Mouse (Mus musculus): ENCODE results near the gene Lsm10. TPM values are rescaled to one million over a fixed set of nuclear protein-coding genes. Genes with fewer than 3 reads are reported as not detected.

Lsm10 gene
- polyA plus RNA-seq, 1 experiment = 21.2 TPM

DNA sequence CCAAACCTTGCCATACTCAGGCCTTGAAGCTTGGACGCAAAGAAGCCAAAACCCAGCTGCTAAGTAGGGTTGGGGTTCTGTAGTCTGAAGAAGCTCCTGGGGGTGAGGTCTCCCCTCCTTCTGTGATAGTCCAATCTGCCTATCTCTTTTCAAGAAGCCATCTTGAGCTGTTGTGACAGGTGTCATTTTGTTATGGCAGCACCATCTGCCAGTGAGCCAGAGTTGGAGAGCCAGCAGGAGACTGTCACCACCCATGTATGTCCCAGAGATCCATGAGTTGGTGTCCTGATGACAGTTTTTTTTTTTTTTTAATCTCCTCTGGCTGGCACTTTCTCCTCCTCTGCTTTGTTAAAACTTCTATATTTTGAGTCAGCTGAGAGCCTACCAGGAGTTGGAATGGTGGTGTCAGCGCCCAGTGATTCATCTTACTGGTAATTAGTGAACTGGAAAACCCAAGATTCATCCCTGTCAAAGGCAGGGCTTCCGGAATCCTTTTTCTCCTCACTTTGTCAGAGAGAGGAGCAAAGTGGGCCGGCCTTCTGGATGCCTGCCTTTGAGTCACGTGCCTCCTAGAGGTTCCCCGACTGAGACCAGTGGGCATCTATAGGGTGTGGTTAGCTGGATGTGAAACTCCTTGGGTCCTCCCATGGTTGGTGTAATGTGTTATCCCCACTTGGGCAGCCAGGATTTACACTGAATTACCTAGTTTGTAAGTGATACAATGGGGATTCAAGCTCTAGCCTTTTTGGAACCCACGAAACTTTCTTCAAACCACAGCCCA lies 5.8 kb downstream of the Lsm10 start:
- no peak overlapping the region for H3K4me3 ChIP-seq (replicated peaks; ENCODE audit: control insufficient read depth, low read depth, low read length)
- WGBS = 50% methylated on average over 7 of the region's 7 CpGs
- peak overlapping the region; percentile 84 for H3K27ac ChIP-seq (ENCODE audit: control insufficient read depth, insufficient read depth, low read depth, low read length, poor library complexity)
- H3K4me1 ChIP-seq (ENCODE audit: control insufficient read depth, insufficient read depth, low read length) = peaks cover 2% of the 10 kb centered on the region; the same call in 1 of the 2 replicates
- no peak for TF ChIP-seq POLR2A (IDR thresholded peaks at IDR 0.05; ENCODE audit: borderline replicate concordance, control insufficient read depth, low read depth, low read length)
- no peak for TF ChIP-seq CTCF (IDR thresholded peaks at IDR 0.05; ENCODE audit: control insufficient read depth, insufficient read depth, low read length)

DNA sequence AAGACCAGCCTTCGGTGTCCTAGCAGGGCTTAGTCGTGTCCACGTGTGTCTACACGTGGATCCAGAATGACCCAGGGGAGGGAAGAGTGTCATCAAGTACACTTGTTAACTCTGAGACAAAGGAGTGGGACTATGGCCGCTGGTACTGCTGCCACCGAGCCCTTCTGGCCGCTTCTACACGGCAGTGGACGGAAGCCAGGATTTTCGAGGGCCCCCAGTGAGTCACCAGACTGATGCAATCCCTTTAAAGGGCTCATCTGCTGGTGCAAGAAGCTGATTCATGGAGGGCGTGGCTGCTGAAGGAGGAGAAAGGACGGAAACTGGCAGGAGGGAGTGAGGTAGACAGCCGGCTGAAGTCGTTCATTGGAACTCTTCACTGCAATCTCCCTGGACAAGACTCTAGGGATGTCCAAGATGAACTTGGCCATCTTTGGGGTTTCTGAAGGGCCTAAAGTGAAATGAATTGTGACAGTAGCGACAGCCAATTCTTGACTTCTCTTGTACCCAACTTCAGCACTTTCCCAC lies 6.7 kb downstream of the Lsm10 start:
- peak overlapping the region; percentile 84 for H3K27ac ChIP-seq (ENCODE audit: control insufficient read depth, insufficient read depth, low read depth, low read length, poor library complexity)
- TF ChIP-seq POLR2A (IDR thresholded peaks at IDR 0.05; ENCODE audit: borderline replicate concordance, control insufficient read depth, low read depth, low read length) (0 out of 2 replicates have a peak, but pooled peaks have one; percentile 56), CTCF (IDR thresholded peaks at IDR 0.05; ENCODE audit: control insufficient read depth, insufficient read depth, low read length) (no peak)
- peak overlapping the region; percentile 63 for H3K4me3 ChIP-seq (replicated peaks; ENCODE audit: control insufficient read depth, low read depth, low read length)
- peaks cover 3% of the 10 kb centered on the region; the same call in 1 of the 2 replicates for H3K4me1 ChIP-seq (ENCODE audit: control insufficient read depth, insufficient read depth, low read length)
- WGBS = under 1% methylated on average over 15 of the region's 15 CpGs

DNA sequence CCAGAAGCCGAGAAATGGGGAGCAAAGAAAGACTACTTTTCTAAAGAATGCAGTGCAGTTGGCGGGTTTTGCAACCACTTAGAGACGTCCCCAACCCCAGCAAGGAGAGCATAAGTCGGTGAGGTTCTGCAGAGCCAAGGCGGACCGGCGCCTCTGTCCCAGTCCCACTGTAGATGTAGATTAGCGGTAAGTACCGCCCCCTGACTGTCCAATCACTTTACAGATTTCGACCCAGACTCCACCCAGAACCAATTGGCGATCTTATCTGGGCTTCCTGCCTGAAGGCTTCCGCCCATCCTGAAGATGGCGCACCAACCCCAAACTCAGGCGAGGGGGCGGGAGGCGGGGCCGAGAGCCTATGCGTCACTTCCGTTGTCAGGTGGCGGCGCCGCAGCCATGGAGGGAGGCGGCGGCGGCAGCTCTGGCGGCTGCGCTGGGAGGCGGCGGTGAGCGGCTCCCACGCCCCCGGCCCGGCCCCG lies 7.2 kb downstream of the Lsm10 start, which contains the start of gene Stk40:
Stk40 (plus strand) TSS at position 368 of the 479 bp plus-strand sequence.
- WGBS = under 1% methylated on average over 34 of the region's 34 CpGs
- TF ChIP-seq CTCF (IDR thresholded peaks at IDR 0.05; ENCODE audit: control insufficient read depth, insufficient read depth, low read length) = peak; percentile 61
- peak; percentile 77; the same call in 1 of the 2 replicates for TF ChIP-seq POLR2A (IDR thresholded peaks at IDR 0.05; ENCODE audit: borderline replicate concordance, control insufficient read depth, low read depth, low read length)
- H3K4me3 ChIP-seq (replicated peaks; ENCODE audit: control insufficient read depth, low read depth, low read length) = peak within 1 kb of the TSS; percentile 75
- H3K27ac ChIP-seq (ENCODE audit: control insufficient read depth, insufficient read depth, low read depth, low read length, poor library complexity) = peak within 1 kb of the TSS; percentile 84
- H3K4me1 ChIP-seq (ENCODE audit: control insufficient read depth, insufficient read depth, low read length) = peaks cover 3% of the 10 kb centered on the region; the same call in 1 of the 2 replicates

DNA sequence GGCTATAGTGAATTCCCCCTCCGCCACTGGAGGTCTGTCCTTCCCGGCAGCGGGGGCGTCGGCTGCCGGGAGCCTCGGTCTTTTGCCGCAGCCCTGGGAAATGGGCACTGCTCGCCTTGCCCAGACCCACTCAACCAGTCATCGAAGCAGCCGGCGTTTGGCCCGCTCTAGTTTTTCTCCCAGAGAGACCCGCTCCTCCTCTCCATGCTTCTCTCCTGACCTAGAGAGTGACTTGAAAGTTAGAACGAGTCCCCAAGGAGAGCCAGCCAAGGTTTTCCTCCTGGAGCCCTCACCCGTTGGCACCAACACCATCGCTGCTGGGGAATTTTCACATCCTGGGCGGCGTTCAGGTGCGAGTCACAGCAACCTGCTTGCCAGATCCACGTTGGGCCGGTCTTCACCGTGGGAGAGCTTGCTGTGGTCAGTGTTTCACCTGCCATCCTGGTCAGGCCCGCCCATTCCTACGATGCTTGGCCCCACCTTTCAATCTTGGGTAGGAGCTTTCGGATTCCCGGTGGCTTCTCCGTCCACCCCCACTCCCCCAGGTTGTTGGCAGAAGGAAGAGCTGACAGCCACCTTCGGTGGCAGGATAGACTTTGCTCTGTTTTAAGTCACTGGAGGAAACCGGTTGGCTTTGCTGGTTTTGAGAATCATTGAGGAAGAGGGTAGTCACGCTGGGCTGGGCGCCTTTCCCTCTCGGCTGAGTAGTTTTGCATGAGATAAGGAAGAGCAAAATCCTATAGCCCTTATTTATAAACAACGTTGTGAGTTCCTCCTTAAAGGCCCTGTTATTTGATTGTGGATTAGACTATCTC lies 8.0 kb downstream of the Lsm10 start:
- Histone ChIP-seq H3K4me1 (ENCODE audit: control insufficient read depth, insufficient read depth, low read length) (peaks cover 1% of the 10 kb centered on the region; the same call in 1 of the 2 replicates), H3K4me3 (replicated peaks; ENCODE audit: control insufficient read depth, low read depth, low read length) (peak overlapping the region; percentile 75), H3K27ac (ENCODE audit: control insufficient read depth, insufficient read depth, low read depth, low read length, poor library complexity) (peak overlapping the region; percentile 84)
- WGBS = under 1% methylated on average over 33 of the region's 34 CpGs
- TF ChIP-seq CTCF (IDR thresholded peaks at IDR 0.05; ENCODE audit: control insufficient read depth, insufficient read depth, low read length) (no peak), POLR2A (IDR thresholded peaks at IDR 0.05; ENCODE audit: borderline replicate concordance, control insufficient read depth, low read depth, low read length) (no peak)

DNA sequence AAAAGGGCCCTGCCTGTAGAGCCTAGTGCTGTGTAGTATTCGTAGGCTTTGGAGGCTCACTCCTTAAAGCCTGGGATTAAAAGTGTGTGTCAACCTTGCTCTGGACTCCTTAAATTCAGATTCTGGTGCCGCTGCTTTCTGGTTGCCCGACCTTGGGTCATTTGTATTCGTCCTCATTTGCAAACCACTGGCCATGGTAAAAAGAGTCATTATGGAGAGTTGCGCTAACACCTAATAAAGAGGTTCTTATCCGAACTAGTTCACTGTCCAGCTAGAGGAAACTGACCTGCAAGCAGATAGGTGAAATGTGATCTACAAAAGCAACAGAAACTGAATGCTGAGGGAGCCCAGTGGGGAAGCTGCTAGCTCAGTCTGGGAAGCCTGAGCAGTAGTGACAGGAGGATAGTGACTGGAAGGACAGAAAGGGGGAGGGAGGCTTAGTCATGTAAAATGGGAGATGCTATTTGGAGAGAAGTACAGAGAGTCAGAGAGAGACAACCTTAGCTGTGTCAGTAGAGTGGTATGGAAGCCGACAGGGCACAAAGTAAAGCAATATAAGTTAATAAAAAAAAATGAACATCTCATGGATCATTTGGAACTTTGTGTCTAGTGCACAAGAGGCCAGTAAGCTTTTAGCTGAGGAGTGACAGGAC lies 8.8 kb downstream of the Lsm10 start:
- Histone ChIP-seq H3K4me3 (replicated peaks; ENCODE audit: control insufficient read depth, low read depth, low read length) (no peak overlapping the region), H3K4me1 (ENCODE audit: control insufficient read depth, insufficient read depth, low read length) (peaks cover 7% of the 10 kb centered on the region; the same call in 1 of the 2 replicates), H3K27ac (ENCODE audit: control insufficient read depth, insufficient read depth, low read depth, low read length, poor library complexity) (no peak overlapping the region)
- WGBS = 76% methylated on average over 7 of the region's 7 CpGs
- TF ChIP-seq CTCF (IDR thresholded peaks at IDR 0.05; ENCODE audit: control insufficient read depth, insufficient read depth, low read length) (no peak), POLR2A (IDR thresholded peaks at IDR 0.05; ENCODE audit: borderline replicate concordance, control insufficient read depth, low read depth, low read length) (no peak)

DNA sequence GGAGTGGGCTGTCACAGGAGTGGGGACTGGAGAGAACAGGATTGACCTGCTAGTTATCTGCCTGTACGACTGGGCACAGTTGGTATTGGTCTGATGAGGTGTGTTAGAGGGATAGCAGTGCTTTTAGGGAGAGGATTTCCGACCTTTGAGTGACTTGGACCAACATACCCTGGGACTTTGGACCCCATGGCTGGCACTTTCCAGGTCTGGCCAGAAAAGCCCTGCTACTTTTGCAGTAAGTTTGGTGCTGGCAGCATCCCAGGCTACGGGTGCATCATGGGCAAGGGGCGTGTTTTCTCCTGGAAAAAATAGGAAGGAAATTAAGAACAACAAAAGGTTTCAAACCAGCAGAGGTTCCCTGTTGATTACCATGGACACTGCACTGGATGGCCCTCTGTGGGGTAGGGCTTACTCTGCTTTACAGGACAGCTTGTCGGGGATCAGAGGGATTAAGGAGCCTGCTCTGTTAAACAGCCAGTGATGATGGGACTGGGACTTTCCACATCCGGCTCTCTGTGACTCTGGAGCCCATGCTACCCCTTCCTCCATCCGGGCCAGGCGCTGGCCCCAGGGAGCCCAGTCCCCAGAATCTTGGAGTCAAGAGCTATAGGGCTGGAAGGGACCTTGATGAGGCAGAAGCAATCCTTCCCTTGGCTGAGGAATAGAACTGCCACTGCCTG lies 11.8 kb downstream of the Lsm10 start:
- Histone ChIP-seq H3K27ac (ENCODE audit: control insufficient read depth, insufficient read depth, low read depth, low read length, poor library complexity) (no peak overlapping the region), H3K4me1 (ENCODE audit: control insufficient read depth, insufficient read depth, low read length) (peaks cover 8% of the 10 kb centered on the region; the same call in 1 of the 2 replicates), H3K4me3 (replicated peaks; ENCODE audit: control insufficient read depth, low read depth, low read length) (no peak overlapping the region)
- 50% methylated on average over 8 of the region's 8 CpGs for WGBS
- TF ChIP-seq CTCF (IDR thresholded peaks at IDR 0.05; ENCODE audit: control insufficient read depth, insufficient read depth, low read length) = no peak
- TF ChIP-seq POLR2A (IDR thresholded peaks at IDR 0.05; ENCODE audit: borderline replicate concordance, control insufficient read depth, low read depth, low read length) = no peak

Data from bone marrow, adult 2 months (tissue).